Mouse (Mus musculus) small intestine, adult 2 months (tissue): ENCODE measurements around the gene Atl3.

Experiments used
- CTCF ChIP-seq: fragments of 200-500 bp; IDR thresholded peaks from 2 replicates; pipeline ENCODE4 v1.5.1; 2012; ENCODE audit warnings: low read depth, mild to moderate bottlenecking, control low read depth, inconsistent platforms, low read length, moderate library complexity, mixed read lengths; ENCODE audit not compliant: insufficient replicate concordance, insufficient read length; ENCODE audit errors: extremely low read depth
- POLR2A ChIP-seq: fragments of 200-500 bp; IDR thresholded peaks from 2 replicates; pipeline ENCODE4 v1.6.1; 2012; ENCODE audit warnings: low read depth, mild to moderate bottlenecking, control low read depth, inconsistent platforms, low read length, moderate library complexity

GRCm38 (mm10) chr19:7500701-7501100, 6.9 kb downstream of the Atl3 start:
- no peak for TF ChIP-seq CTCF
- TF ChIP-seq POLR2A, result no peak
